Mouse (Mus musculus) liver, adult 2 months (tissue): ENCODE results near the gene Spsb3. TPM values are rescaled to one million over a fixed set of nuclear protein-coding genes. Genes with fewer than 3 reads are reported as not detected.

ENCODE experiments used
- DNase-seq: peaks from one replicate; pipeline ENCODE4 v3.0.0-alpha.2; 2011; ENCODE audit warnings: low read depth, low spot score; ENCODE audit errors: extremely low read depth
- H3K27ac ChIP-seq: fragments of 200-500 bp; replicated peaks from 2 replicates; pipeline ENCODE4 v1.5.1; 2012; ENCODE audit warnings: low read depth, mild to moderate bottlenecking, control low read depth, inconsistent platforms, low read length; ENCODE audit not compliant: insufficient read depth
- H3K27me3 ChIP-seq: fragments of 200-500 bp; 2 replicates; pipeline ENCODE4 v1.6.1; 2012; ENCODE audit warnings: mild to moderate bottlenecking, moderate library complexity, low read length, inconsistent platforms; ENCODE audit not compliant: control insufficient read depth, insufficient read depth
- H3K36me3 ChIP-seq: fragments of 200-500 bp; 2 replicates; pipeline ENCODE4 v1.6.1; 2012; ENCODE audit warnings: low read length, inconsistent platforms; ENCODE audit not compliant: control insufficient read depth, insufficient read depth
- H3K4me1 ChIP-seq: fragments of 200-500 bp; 2 replicates; pipeline ENCODE4 v1.6.1; 2011; ENCODE audit warnings: low read length; ENCODE audit not compliant: control insufficient read depth, insufficient read depth
- H3K4me3 ChIP-seq: fragments of 200-500 bp; 2 replicates; pipeline ENCODE4 v1.5.1; 2011; ENCODE audit warnings: low read depth, mild to moderate bottlenecking, control low read depth, low read length, moderate library complexity; ENCODE audit not compliant: insufficient read depth
- H3K79me2 ChIP-seq: fragments of 200-500 bp; 2 replicates; pipeline ENCODE4 v1.6.1; 2012; ENCODE audit warnings: inconsistent platforms, mild to moderate bottlenecking, low read length, moderate library complexity; ENCODE audit not compliant: control insufficient read depth, insufficient read depth
- H3K9ac ChIP-seq: fragments of 200-500 bp; 2 replicates; pipeline ENCODE4 v1.6.1; 2012; ENCODE audit warnings: low read depth, mild to moderate bottlenecking, control low read depth, inconsistent platforms, low read length
- CTCF ChIP-seq: fragments of 200-500 bp; IDR thresholded peaks from 2 replicates; pipeline ENCODE4 v1.5.1; 2011; ENCODE audit warnings: low read depth, low read length, control low read depth
- POLR2A ChIP-seq: fragments of 200-500 bp; IDR thresholded peaks from 2 replicates; pipeline ENCODE4 v1.6.1; 2011; ENCODE audit warnings: low read length, control low read depth; ENCODE audit not compliant: insufficient read depth; ENCODE audit errors: extremely low read depth
- WGBS: fragments of 180-500 bp; shearing (Covaris S2); methylation state at CpG from one replicate; pipeline ENCODE4 v1.1.7; 2018; 5-methylcytosine and 5-hydroxymethylcytosine counted together
- polyA plus RNA-seq: library from polyadenylated mRNA; depleted of rRNA; stranded (reverse); fragments of >200 nt; gene quantifications from 2 replicates; pipeline ENCODE4 v1.2.3, GENCODE M21; 2012; rRNA removed
- total RNA-seq: library from RNA; depleted of rRNA; stranded (reverse); fragments of >200 nt; gene quantifications from 2 replicates; pipeline ENCODE4 v1.2.3, GENCODE M21; 2014; rRNA removed

Gene Spsb3
- 8.7 and 14.8 TPM in 2 replicates for total RNA-seq
- polyA plus RNA-seq = 37.5 and 42.4 TPM in 2 replicates

DNA sequence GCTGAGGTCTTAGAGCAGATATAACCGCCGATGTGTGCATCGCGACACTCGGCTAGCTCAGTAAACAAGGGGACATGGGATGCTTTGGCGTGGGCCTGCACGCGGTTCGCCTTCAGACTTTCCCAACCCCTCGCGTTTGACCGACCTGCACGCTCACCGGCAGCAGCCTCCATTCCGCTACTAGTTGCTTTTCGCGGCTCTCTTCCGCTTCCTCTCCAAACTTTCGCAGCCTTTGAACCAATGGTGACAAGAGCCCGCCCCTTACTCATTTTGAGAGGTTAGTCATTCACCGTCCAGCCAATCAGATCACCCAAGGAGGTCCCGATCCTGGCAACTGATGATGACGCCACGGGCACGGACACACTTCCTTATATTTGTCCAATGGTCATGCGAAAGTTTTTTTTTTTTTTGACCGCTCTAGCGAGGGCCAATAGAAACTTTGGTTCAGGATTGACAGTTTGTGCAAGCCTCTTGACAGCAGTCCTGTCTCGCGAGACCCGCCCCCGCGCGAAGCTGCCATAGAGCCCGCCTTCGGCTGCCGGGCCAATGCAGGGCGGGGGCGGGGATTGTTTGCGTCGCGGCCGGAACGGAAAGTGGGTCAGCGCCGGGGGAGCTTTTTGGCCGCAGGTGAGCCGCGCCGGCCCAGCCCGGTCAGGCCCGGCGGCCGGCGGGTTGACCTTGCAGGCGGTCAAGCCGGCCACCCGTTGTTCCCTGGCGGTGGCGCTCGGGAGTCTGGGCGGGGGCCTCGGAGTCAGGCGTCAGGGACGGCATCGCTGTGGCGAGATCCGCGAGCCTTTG lies at the start of gene Spsb3, which contains the start of gene Nubp2:
Gene Spsb3 (plus strand): TSS at position 510 of the 798 bp plus-strand sequence.
Gene Nubp2 (minus strand): TSS at position 216 of the 798 bp plus-strand sequence.
- Histone ChIP-seq H3K27ac (peak within 1 kb of the TSS; percentile 36), H3K79me2 (peaks cover 23% of the 10 kb centered on the region; the same call in 1 of the 2 replicates), H3K36me3 (no peaks in the 10 kb centered on the region; the same call in 1 of the 2 replicates), H3K4me3 (peak within 1 kb of the TSS; percentile 66), H3K9ac (peak within 1 kb of the TSS; percentile 72), H3K27me3 (no peaks in the 10 kb centered on the region), H3K4me1 (peaks cover 32% of the 10 kb centered on the region)
- TF ChIP-seq CTCF (peak; percentile 19; the same call in 1 of the 2 replicates), POLR2A (peak; percentile 80)
- peak; percentile 99 for DNase-seq
- WGBS = under 1% methylated on average over 69 of the region's 69 CpGs

DNA sequence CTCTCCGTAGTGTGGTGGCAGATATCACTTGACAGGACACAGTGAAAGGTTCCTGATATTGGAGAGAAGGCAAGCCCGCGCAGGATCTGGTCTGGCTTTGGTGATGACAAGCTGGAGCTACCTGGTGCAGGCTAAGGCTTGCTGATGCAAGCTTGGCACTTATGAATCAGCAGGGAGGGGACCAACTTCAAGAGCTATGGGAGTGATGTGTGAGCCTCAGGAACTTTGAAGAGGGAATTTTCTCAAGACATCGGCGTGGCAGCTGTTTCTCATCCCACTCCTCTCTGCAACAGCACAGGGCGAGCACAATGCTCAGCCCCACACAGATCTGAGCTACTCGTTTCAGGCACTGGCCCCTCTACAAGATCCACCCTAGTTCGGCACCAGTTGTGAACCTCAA lies 46.6 kb upstream of the Spsb3 start, which contains the start of gene Hagh:
Gene Hagh (plus strand): TSS at position 302 of the 400 bp plus-strand sequence.
- 81% methylated on average over 8 of the region's 8 CpGs for WGBS
- TF ChIP-seq POLR2A (no peak), CTCF (no peak)
- Histone ChIP-seq H3K36me3 (peaks cover 2% of the 10 kb centered on the region; the same call in 1 of the 2 replicates), H3K27me3 (no peaks in the 10 kb centered on the region), H3K27ac (no peak within 1 kb of the TSS), H3K9ac (no peak within 1 kb of the TSS), H3K79me2 (no peaks in the 10 kb centered on the region; the same call in 1 of the 2 replicates), H3K4me3 (no peak within 1 kb of the TSS), H3K4me1 (peaks cover 2% of the 10 kb centered on the region; the same call in 1 of the 2 replicates)
- no peak for DNase-seq

GRCm38 (mm10) chr17:24840341-24840740 lies 46.1 kb upstream of the Spsb3 start:
- Histone ChIP-seq H3K36me3 (peaks cover 2% of the 10 kb centered on the region; the same call in 1 of the 2 replicates), H3K9ac (no peak overlapping the region), H3K79me2 (no peaks in the 10 kb centered on the region; the same call in 1 of the 2 replicates), H3K4me3 (no peak overlapping the region), H3K27me3 (no peaks in the 10 kb centered on the region), H3K4me1 (peaks cover 2% of the 10 kb centered on the region; the same call in 1 of the 2 replicates), H3K27ac (no peak overlapping the region)
- no peak for TF ChIP-seq POLR2A
- TF ChIP-seq CTCF = no peak
- 60% methylated on average over 5 of the region's 5 CpGs for WGBS
- DNase-seq = no peak

DNA sequence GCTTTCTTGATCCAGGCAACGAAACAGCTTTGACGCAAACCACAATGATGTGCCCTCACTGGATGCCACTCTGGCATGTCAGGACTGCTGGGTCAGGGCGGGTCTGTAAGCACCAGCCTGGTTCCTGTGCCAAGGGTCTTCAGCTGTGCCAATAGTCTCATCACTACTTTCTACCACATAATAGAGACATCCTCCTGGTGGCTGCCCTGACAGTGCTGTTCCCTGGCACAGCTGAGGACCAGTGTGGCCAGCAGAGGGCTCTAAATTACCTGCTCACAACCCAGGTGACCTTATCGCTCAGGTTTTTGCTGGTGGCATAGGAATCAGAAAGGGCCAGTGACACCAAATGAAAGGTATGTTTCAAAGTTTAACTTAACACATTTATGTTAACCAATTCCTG lies 45.3 kb upstream of the Spsb3 start:
- TF ChIP-seq POLR2A (no peak), CTCF (peak; percentile 93)
- no peak overlapping the region for H3K4me3 ChIP-seq
- H3K79me2 ChIP-seq = no peaks in the 10 kb centered on the region; the same call in 1 of the 2 replicates
- no peaks in the 10 kb centered on the region for H3K27me3 ChIP-seq
- peaks cover 3% of the 10 kb centered on the region; the same call in 1 of the 2 replicates for H3K4me1 ChIP-seq
- DNase-seq = peak; percentile 87
- H3K36me3 ChIP-seq = peaks cover 2% of the 10 kb centered on the region; the same call in 1 of the 2 replicates
- 13% methylated on average over 4 of the region's 4 CpGs for WGBS
- no peak overlapping the region for H3K27ac ChIP-seq
- H3K9ac ChIP-seq = no peak overlapping the region

DNA sequence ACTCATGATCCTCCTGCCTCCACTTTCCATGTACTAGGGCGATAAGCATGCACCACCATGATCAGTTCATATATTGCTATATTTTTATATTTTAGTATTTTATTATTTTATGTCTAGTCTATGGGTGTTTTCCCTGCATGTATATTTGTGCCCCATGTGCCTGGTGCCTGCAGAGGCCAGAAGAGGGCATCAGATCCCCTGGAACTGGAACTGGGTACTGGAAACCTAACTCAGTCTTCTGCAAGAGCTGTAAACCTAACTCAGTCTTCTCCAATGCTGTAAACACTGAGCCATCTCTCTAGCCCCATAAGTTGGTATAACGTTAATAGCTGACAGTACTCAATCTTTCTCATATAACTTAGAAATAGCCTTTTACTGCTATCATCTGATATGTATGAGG lies 43.8 kb upstream of the Spsb3 start:
- Histone ChIP-seq H3K79me2 (no peaks in the 10 kb centered on the region; the same call in 1 of the 2 replicates), H3K27ac (no peak overlapping the region), H3K4me3 (no peak overlapping the region), H3K27me3 (no peaks in the 10 kb centered on the region), H3K9ac (no peak overlapping the region), H3K36me3 (peaks cover 2% of the 10 kb centered on the region; the same call in 1 of the 2 replicates), H3K4me1 (peaks cover 6% of the 10 kb centered on the region)
- TF ChIP-seq CTCF (peak; percentile 71), POLR2A (no peak)
- 47% methylated on average over 2 of the region's 2 CpGs for WGBS
- peak; percentile 64 for DNase-seq
